Mouse (Mus musculus): ENCODE results near the gene Mast4.
A peak's percentile ranks its signal among the peaks of the same experiment; 100 is the strongest.
"Not testable (repeated sequence)": the region's sequence is repeated elsewhere in the genome, so short reads cannot be mapped to it uniquely, and the experiment has no call there.

Mast4 gene

GRCm38 (mm10) chr13:103334392-103334686 lies at the start of gene Mast4:
Mast4 (minus strand) TSS chr13:103334497.
- peak; percentile 94 for DNase-seq (ENCODE audit: inconsistent ontology term)

- DNase-seq (ENCODE audit: inconsistent ontology term) = no peak
Measured at GRCm38 (mm10) chr13:103374495-103374894, 40.2 kb upstream of the Mast4 start.

GRCm38 (mm10) chr13:103369194-103369593 lies 34.9 kb upstream of the Mast4 start:
- DNase-seq (ENCODE audit: inconsistent ontology term) = no peak

- no peak for DNase-seq (ENCODE audit: inconsistent ontology term)
Measured at GRCm38 (mm10) chr13:103363181-103363580, 28.9 kb upstream of the Mast4 start.

- not testable (repeated sequence) for DNase-seq (ENCODE audit: inconsistent ontology term)
Measured at GRCm38 (mm10) chr13:103357415-103357814, 23.1 kb upstream of the Mast4 start.

- not testable (repeated sequence) for DNase-seq (ENCODE audit: inconsistent ontology term)
Measured at GRCm38 (mm10) chr13:103356909-103357308, 22.6 kb upstream of the Mast4 start.

GRCm38 (mm10) chr13:103354737-103355136 lies 20.4 kb upstream of the Mast4 start:
- no peak for DNase-seq (ENCODE audit: inconsistent ontology term)

GRCm38 (mm10) chr13:103344749-103345148 lies 10.5 kb upstream of the Mast4 start:
- no peak for DNase-seq (ENCODE audit: inconsistent ontology term)

- no peak for DNase-seq (ENCODE audit: inconsistent ontology term)
Measured at GRCm38 (mm10) chr13:103344006-103344720, 9.9 kb upstream of the Mast4 start.

- no peak for DNase-seq (ENCODE audit: inconsistent ontology term)
Measured at GRCm38 (mm10) chr13:103341031-103341430, 6.7 kb upstream of the Mast4 start.

GRCm38 (mm10) chr13:103338616-103339015 lies 4.3 kb upstream of the Mast4 start:
- no peak for DNase-seq (ENCODE audit: inconsistent ontology term)

- no peak for DNase-seq (ENCODE audit: inconsistent ontology term)
Measured at GRCm38 (mm10) chr13:103336237-103336636, 1.9 kb upstream of the Mast4 start.

GRCm38 (mm10) chr13:103334723-103335458 lies 594 bp upstream of the Mast4 start:
- peak; percentile 35 for DNase-seq (ENCODE audit: inconsistent ontology term)

- DNase-seq (ENCODE audit: inconsistent ontology term) = no peak
Measured at GRCm38 (mm10) chr13:103333601-103334391, 501 bp downstream of the Mast4 start.

GRCm38 (mm10) chr13:103333153-103333552 lies 1.1 kb downstream of the Mast4 start:
- DNase-seq (ENCODE audit: inconsistent ontology term) = no peak

GRCm38 (mm10) chr13:103332731-103333130 lies 1.6 kb downstream of the Mast4 start:
- DNase-seq (ENCODE audit: inconsistent ontology term) = no peak

- DNase-seq (ENCODE audit: inconsistent ontology term) = no peak
Measured at GRCm38 (mm10) chr13:103331096-103331495, 3.2 kb downstream of the Mast4 start.

GRCm38 (mm10) chr13:103328299-103328698 lies 6.0 kb downstream of the Mast4 start:
- DNase-seq (ENCODE audit: inconsistent ontology term) = no peak

GRCm38 (mm10) chr13:103327843-103328242 lies 6.5 kb downstream of the Mast4 start:
- DNase-seq (ENCODE audit: inconsistent ontology term) = no peak

GRCm38 (mm10) chr13:103326186-103326585 lies 8.1 kb downstream of the Mast4 start:
- DNase-seq (ENCODE audit: inconsistent ontology term) = no peak

GRCm38 (mm10) chr13:103319881-103320280 lies 14.4 kb downstream of the Mast4 start:
- DNase-seq (ENCODE audit: inconsistent ontology term) = no peak

- no peak for DNase-seq (ENCODE audit: inconsistent ontology term)
Measured at GRCm38 (mm10) chr13:103319317-103319716, 15.0 kb downstream of the Mast4 start.
